Mouse (Mus musculus) urinary bladder, postnatal 25 days (tissue): ENCODE measurements around the gene Rdh1.
A peak's percentile ranks its signal among the peaks of the same experiment; 100 is the strongest.

ENCODE experiments used
- DNase-seq: peaks from one replicate; pipeline ENCODE4 v3.0.0; 2022; ENCODE audit warnings: low spot score

Rdh1 gene

GRCm38 (mm10) chr10:127759181-127760110 is at the start of gene Rdh1, which contains the start of gene Rdh16f1:
Rdh1 (plus strand) TSS chr10:127759721.
Rdh16f1 (plus strand) TSS chr10:127759787.
- peak; percentile 2 for DNase-seq

DNA sequence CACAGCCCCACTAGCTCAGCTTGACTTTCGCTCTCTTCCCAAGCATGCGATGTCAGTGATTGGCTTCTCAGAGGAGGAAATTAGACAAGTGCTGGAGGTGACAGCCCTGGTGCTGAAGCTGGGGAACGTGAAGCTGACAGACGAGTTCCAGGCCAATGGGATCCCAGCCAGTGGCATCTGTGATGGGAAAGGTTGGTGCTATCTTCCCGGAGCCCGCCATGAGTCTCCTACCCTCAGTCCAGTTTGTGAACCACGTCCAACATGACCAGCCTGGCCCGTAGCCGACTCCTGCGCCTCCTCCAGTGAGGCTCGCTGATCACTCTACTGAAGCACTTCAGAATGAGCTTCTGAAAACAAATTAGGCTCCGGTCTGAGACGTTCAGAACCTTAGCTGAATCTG is 49.2 kb upstream of the Rdh1 start:
- DNase-seq: no peak

- no peak for DNase-seq
Measured at GRCm38 (mm10) chr10:127712736-127713135, 46.8 kb upstream of the Rdh1 start.

- DNase-seq: no peak
Measured at GRCm38 (mm10) chr10:127721671-127722418, 37.7 kb upstream of the Rdh1 start.

DNA sequence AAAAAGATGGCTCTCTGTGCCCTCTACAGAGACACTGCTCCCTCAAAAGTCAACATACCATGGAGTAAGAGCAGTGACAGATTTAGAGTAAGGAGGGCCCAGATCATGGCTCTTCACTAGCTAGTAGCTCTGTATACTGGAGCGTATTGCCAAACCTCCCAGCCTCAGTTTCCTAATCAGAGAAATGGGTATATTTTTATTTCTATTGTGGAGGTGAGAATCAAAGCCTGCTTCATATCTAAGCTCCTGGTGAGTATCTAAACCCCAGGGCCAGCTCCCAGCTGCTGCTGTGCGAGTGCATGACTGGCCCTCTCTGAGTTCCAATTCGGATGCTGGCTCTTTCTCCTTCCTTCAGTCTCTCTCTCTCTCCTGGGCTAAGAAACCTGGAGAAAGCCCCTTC is 35.3 kb upstream of the Rdh1 start, which contains the start of gene Tac2:
TSS of gene Tac2 (plus strand) at position 301 of the 400 bp plus-strand sequence.
- no peak for DNase-seq

DNA sequence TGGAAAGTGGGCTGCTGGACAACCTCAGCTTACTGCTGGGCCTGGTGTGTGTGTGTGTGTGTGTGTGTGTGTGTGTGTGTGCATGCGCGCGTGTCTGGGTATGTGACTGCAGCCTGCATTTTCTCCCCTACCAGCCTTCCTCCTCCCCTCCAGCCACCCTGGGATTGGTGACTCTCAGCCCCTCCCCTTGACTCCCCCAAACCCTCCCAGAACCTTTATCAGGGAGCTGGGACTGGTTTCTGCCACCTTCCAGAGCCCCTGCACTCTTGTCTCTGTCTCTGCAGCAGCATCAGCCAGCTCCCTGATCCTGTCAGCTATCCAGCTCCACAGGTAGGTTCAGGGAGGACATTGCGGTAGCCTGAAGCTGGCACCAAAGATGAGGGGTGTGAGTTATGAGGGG is 34.4 kb upstream of the Rdh1 start:
- DNase-seq: no peak

GRCm38 (mm10) chr10:127728437-127728836 is 31.1 kb upstream of the Rdh1 start:
- DNase-seq: no peak

DNA sequence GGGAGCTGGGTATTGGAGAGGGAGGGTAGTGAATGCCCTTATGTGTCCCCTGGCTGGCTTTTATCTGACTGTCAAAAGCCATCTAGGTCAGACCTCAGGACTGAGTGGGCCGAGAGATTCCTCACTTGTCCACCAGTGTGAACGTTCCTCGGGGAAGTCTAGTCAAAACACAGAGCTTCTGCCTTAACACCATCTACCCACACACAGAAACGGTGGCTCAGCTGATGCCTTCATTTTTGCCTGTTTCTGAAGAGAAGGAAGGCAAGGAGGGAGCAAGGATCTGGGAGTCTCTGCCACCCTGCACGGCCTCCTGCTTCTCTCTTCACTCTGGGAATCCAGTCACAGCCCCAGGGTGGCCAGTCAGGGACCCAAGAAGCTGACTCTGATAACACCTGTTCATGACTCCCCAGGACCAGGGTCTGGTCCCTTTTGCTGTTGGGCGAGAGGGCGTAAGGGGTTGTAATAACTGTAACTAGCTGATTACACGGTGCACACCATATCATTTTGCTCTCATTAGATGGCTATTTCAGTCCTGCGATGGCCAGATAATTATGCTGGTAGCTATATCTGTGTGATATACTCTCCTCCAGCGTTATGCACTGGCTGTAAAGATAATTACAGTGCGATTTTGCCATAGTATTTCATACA is 29.1 kb upstream of the Rdh1 start:
- no peak for DNase-seq

- no peak for DNase-seq
Measured at GRCm38 (mm10) chr10:127730933-127731310, 28.6 kb upstream of the Rdh1 start.

GRCm38 (mm10) chr10:127731397-127731796 is 28.1 kb upstream of the Rdh1 start:
- DNase-seq: no peak

- no peak for DNase-seq
Measured at GRCm38 (mm10) chr10:127734434-127734833, 25.1 kb upstream of the Rdh1 start.

- no peak for DNase-seq
Measured at GRCm38 (mm10) chr10:127736266-127736665, 23.3 kb upstream of the Rdh1 start.

GRCm38 (mm10) chr10:127736916-127737315 is 22.6 kb upstream of the Rdh1 start:
- no peak for DNase-seq

DNA sequence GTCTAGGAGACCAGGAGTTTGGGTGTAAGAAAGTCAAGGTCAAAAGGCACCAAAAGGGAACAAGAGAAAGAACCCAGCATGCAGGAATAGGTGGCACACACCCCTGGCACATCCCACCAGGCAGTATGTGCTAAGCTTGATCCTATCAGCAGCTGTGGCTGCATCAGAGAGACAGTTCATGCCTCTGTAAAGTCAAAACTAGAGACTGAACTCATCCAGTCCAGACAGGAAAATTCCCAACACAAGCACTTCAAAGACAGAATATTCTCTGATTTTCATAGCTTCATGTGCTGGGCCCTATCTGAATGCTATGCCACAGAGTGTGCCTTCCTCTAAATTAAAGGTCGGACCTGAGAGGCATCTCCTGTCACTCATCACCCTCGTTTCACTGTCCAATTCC is 22.0 kb upstream of the Rdh1 start:
- DNase-seq: no peak

DNA sequence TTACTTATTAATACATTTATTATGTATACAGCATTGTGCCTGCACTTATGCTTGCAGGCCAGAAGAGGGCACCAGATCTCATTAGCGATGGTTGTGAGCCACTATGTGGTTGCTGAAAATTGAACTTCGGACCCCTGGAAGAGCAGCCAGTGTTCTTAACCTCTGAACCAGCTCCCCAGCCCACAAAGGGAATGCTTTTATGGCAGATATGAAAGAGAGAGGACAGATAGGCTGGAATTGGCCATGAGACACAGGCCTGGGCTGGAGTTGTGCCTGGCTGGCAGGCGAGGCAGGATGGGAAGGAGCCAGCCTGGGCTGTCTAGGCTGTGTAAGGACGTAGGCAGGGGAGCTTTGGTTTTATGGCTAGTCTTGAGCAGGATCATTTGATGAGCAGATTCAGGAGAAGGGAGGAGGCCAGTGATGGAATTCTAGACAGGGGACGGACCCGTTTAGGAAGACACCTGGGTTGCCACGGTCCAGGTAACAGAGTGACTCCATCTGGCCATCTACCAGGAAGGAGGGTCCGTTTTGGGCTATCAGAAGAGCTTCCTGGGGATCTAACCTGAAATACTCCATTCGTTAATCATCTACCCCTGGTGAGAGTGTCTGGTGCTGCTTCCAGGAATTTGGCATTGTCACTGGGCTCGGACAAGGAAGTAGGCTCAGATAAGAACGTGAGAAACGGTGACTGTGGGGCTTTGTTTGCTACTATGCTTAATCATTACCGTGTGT is 21.2 kb upstream of the Rdh1 start:
- DNase-seq: peak; percentile 40

GRCm38 (mm10) chr10:127739083-127739660 is 20.3 kb upstream of the Rdh1 start, which contains the start of gene Zbtb39:
Zbtb39 (plus strand) TSS chr10:127739538.
- peak; percentile 81 for DNase-seq

DNA sequence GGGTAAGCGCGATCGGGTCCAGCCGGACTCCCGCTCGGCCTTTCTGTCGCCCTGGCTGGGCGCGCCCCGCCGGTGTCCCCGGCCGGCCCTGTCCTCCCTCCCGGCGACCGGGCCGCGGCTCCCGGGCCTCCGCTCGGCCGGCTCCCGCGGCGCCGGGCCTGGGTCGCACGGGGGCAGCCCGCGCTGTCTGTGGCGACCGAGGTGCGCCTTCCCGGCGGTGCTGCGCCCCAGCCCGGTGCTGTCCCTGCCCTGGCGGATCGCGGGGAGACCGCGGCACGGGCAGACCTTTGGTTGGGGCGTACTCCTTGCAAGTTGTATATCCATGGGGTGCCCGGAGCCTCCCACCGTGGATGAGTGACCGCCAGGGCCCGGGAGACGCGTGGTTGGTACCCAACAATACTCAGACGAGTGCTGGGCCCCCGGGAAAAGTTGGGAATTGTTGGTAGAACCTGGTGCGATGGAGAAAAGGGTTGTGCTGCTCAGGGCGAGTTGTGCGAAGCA is 19.8 kb upstream of the Rdh1 start:
- peak; percentile 35 for DNase-seq

DNA sequence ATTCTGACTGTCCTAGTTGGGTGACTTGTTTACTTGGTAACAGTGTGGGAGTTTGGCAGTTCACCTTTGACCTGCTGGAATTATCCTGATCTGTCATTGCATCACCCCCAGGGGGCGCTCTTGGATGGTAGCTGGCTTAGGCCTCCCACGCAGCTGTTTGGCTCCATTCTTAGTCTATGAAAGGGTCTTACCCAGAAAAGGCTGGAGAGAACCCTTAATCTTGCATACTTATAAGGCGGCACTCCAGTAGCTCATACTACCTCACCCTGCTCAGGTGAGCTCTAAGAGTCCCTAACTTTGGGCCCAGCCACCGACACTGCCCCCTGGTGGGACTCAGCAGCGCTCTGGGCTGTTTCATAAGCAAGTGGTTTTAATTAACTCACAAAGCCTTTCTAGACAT is 14.9 kb upstream of the Rdh1 start:
- DNase-seq: peak; percentile 29

DNA sequence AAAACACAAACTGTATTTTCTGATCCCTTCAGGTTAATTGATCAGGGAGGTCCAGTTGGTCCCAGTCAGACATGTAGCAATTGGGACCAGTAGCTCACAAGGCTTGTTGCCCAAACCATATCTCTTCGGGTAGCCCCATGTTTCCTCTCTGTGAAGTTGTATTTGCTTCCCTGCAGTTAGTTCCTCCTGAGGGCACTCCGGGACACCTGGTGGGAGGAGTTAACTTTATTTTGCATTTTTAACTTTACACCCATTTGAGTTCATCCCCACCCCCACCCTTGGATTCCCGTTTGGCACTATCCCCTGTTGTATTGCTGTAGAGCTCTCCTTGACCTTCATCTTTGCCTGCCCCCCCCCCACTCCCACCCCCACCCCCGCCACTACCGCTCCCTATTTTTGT is 13.6 kb upstream of the Rdh1 start:
- DNase-seq: no peak

GRCm38 (mm10) chr10:127747254-127747653 is 12.3 kb upstream of the Rdh1 start:
- no peak for DNase-seq
